Mouse (Mus musculus) kidney, adult 2 months (tissue): Measurements from ENCODE around the gene Dppa3. TPM values are rescaled to one million over a fixed set of nuclear protein-coding genes. Genes with fewer than 3 reads are reported as not detected.

ENCODE experiments used
- DNase-seq: peaks from one replicate; pipeline ENCODE4 v3.0.0; 2021
- H3K27ac ChIP-seq: fragments of 200-500 bp; 2 replicates; pipeline ENCODE4 v1.5.1; 2012; ENCODE audit warnings: low read depth, low read length, control low read depth, inconsistent platforms; ENCODE audit not compliant: insufficient read depth
- H3K27me3 ChIP-seq: fragments of 200-500 bp; replicated peaks from 2 replicates; pipeline ENCODE4 v1.6.1; 2012; ENCODE audit warnings: mild to moderate bottlenecking, moderate library complexity, low read length, inconsistent platforms; ENCODE audit not compliant: control insufficient read depth, insufficient read depth
- H3K36me3 ChIP-seq: fragments of 200-500 bp; 2 replicates; pipeline ENCODE4 v1.6.1; 2012; ENCODE audit warnings: mild to moderate bottlenecking, moderate library complexity, low read length, inconsistent platforms; ENCODE audit not compliant: control insufficient read depth, insufficient read depth
- H3K4me1 ChIP-seq: fragments of 200-500 bp; 2 replicates; pipeline ENCODE4 v1.6.1; 2011; ENCODE audit warnings: low read length; ENCODE audit not compliant: control insufficient read depth, insufficient read depth
- H3K4me3 ChIP-seq: fragments of 200-500 bp; 2 replicates; pipeline ENCODE4 v1.5.1; 2011; ENCODE audit warnings: mild to moderate bottlenecking, low read depth, low read length, control low read depth; ENCODE audit not compliant: insufficient read depth
- CTCF ChIP-seq: fragments of 200-500 bp; conservative IDR thresholded peaks from 2 replicates; pipeline ENCODE4 v1.5.1; 2011; ENCODE audit warnings: low read depth, mild to moderate bottlenecking, control low read depth, low read length, moderate library complexity, mixed read lengths; ENCODE audit not compliant: insufficient read depth, insufficient read length
- POLR2A ChIP-seq: fragments of 200-500 bp; IDR thresholded peaks from one replicate; pipeline ENCODE4 v1.6.1; 2011; ENCODE audit warnings: low read depth, low read length, control low read depth
- WGBS: fragments of 180-500 bp; shearing (Covaris S2); methylation state at CpG from one replicate; pipeline ENCODE4 v1.1.7; 2018; 5-methylcytosine and 5-hydroxymethylcytosine counted together
- polyA plus RNA-seq: library from polyadenylated mRNA; depleted of rRNA; stranded (reverse); fragments of >200 nt; gene quantifications from 2 replicates; pipeline ENCODE4 v1.2.3, GENCODE M21; 2012

Dppa3 gene
- polyA plus RNA-seq, 1 experiment: not detected

DNA sequence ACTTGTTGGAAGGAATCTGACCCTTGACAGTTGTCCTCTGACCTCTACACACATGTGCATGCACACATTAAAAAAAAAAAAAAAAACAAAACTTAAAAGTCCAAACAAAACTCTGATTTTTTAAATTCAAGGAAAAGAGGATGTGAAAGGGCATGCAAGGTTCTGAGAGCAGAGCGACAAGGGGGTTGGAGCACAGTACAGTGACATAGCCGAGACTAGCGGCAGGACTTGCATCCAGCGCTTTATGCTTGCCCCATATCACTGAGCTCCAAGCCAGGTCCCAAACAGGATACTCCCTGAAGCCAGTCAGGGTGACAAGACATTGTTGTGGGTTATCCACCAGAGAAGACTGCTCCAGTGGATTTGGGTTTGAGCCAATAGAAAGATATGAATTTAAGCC lies 28.2 kb upstream of the Dppa3 start:
- no peak overlapping the region; the same call in 1 of the 2 replicates for H3K27ac ChIP-seq
- TF ChIP-seq CTCF (no peak), POLR2A (no peak)
- 93% methylated on average over 4 of the region's 4 CpGs for WGBS
- DNase-seq: no peak
- no peaks in the 10 kb centered on the region for H3K27me3 ChIP-seq
- H3K36me3 ChIP-seq: no peaks in the 10 kb centered on the region
- no peak overlapping the region for H3K4me3 ChIP-seq
- H3K4me1 ChIP-seq: peaks cover 4% of the 10 kb centered on the region; the same call in 1 of the 2 replicates

GRCm38 (mm10) chr6:122598436-122598835 lies 27.8 kb upstream of the Dppa3 start:
- 52% methylated on average over 6 of the region's 6 CpGs for WGBS
- no peak for TF ChIP-seq POLR2A
- TF ChIP-seq CTCF: no peak
- Histone ChIP-seq H3K4me3 (no peak overlapping the region), H3K27ac (peak overlapping the region; percentile 26; the same call in 1 of the 2 replicates), H3K4me1 (peaks cover 4% of the 10 kb centered on the region; the same call in 1 of the 2 replicates), H3K36me3 (no peaks in the 10 kb centered on the region), H3K27me3 (no peaks in the 10 kb centered on the region)
- DNase-seq: peak; percentile 78

GRCm38 (mm10) chr6:122599054-122599737 lies 27.0 kb upstream of the Dppa3 start:
- 91% methylated on average over 9 of the region's 9 CpGs for WGBS
- TF ChIP-seq POLR2A (no peak), CTCF (no peak)
- no peak overlapping the region for H3K4me3 ChIP-seq
- peaks cover 4% of the 10 kb centered on the region; the same call in 1 of the 2 replicates for H3K4me1 ChIP-seq
- H3K27ac ChIP-seq: peak overlapping the region; percentile 26; the same call in 1 of the 2 replicates
- no peak for DNase-seq
- H3K27me3 ChIP-seq: no peaks in the 10 kb centered on the region
- H3K36me3 ChIP-seq: no peaks in the 10 kb centered on the region

DNA sequence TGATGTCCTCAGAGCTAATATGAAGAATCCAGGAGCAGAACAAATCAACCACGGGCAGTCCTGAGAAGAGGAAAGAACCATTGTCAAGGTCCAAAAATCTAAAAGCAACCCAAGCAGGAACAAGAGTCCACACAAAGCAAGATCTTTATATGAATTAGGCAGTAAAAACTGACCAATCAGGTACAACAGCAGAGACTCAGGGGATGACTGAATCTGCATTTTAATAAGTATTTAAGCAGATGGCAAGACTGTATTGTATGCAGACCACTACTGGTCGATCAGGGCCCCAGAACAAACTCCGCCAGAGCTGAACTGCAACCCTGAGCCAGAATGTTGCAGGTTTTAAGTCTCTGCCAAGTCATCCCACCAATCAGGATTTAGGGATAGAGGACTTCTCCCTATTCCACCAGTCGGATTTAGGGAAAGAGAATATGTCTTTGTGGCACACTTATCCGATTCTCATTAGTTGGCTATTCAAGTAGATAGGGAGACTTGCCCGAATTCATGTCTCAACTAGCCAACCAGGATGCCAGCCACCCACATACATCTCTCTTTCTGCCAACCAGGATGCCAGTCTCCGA lies 26.1 kb upstream of the Dppa3 start:
- no peak overlapping the region for H3K4me3 ChIP-seq
- H3K27ac ChIP-seq: no peak overlapping the region
- no peak for DNase-seq
- 86% methylated on average over 7 of the region's 7 CpGs for WGBS
- H3K36me3 ChIP-seq: no peaks in the 10 kb centered on the region
- no peaks in the 10 kb centered on the region for H3K27me3 ChIP-seq
- H3K4me1 ChIP-seq: peaks cover 4% of the 10 kb centered on the region; the same call in 1 of the 2 replicates
- TF ChIP-seq POLR2A (no peak), CTCF (no peak)

DNA sequence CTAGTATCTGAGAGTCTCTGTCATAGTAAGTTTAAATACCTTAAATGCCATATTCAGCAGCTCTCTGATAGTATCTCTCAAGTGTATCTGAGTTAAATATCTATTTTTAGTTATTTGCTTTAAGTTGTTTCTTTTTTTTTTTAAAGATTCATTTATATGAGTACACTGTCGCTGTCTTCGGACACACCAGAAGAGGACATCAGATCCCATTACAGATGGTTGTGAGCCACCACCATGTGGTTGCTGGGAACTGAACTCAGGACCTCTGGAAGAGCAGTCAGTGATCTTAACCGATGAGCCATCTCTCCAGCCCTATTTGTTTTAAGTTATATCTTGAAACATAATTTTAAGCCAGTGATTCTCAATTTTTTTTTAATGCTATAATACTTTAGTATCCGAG lies 25.2 kb upstream of the Dppa3 start:
- DNase-seq: no peak
- H3K27me3 ChIP-seq: no peaks in the 10 kb centered on the region
- peaks cover 4% of the 10 kb centered on the region; the same call in 1 of the 2 replicates for H3K4me1 ChIP-seq
- H3K27ac ChIP-seq: no peak overlapping the region
- H3K4me3 ChIP-seq: no peak overlapping the region
- WGBS: 89% methylated on average over 4 of the region's 4 CpGs
- TF ChIP-seq POLR2A: no peak
- TF ChIP-seq CTCF: no peak
- H3K36me3 ChIP-seq: no peaks in the 10 kb centered on the region

DNA sequence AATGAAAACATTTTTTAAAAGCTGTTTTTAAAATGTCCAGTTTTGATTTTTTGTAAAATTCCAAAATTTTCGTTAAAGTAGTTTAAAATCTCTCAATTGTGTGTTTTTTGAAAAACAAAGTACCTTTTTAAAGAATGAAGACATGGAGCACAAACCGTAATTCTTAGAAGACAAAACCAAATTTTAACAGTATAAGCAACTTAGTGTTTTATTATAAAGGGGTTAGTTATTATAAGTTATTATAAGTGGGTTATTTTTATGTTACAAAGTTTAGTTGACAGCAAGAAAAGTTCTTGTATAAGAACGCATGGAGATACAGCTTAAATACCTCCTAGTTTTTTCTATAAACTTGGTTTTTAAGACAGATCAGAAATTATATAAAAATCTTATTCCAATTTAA lies 24.6 kb upstream of the Dppa3 start:
- 65% methylated on average over 3 of the region's 3 CpGs for WGBS

More for the DNA sequence above, 24.6 kb upstream of the Dppa3 start:
- TF ChIP-seq POLR2A: no peak
- TF ChIP-seq CTCF: no peak
- H3K27me3 ChIP-seq: no peaks in the 10 kb centered on the region
- H3K4me1 ChIP-seq: peaks cover 4% of the 10 kb centered on the region; the same call in 1 of the 2 replicates
- no peak overlapping the region for H3K27ac ChIP-seq
- no peak overlapping the region for H3K4me3 ChIP-seq
- DNase-seq: no peak
- H3K36me3 ChIP-seq: no peaks in the 10 kb centered on the region
